Mouse (Mus musculus): Measurements from ENCODE around the gene Cryaa. TPM values are rescaled to one million over a fixed set of nuclear protein-coding genes. Genes with fewer than 3 reads are reported as not detected.

Gene Cryaa
- polyA plus RNA-seq, 1 experiment: not detected

- Histone ChIP-seq H3K4me3 (replicated peaks; ENCODE audit: control insufficient read depth, low read depth, low read length) (no peak overlapping the region), H3K4me1 (ENCODE audit: control insufficient read depth, insufficient read depth, low read length) (peaks cover 9% of the 10 kb centered on the region), H3K27ac (ENCODE audit: control insufficient read depth, insufficient read depth, low read depth, low read length, poor library complexity) (no peak overlapping the region)
- TF ChIP-seq POLR2A (IDR thresholded peaks at IDR 0.05; ENCODE audit: borderline replicate concordance, control insufficient read depth, low read depth, low read length): no peak
- no peak for TF ChIP-seq CTCF (IDR thresholded peaks at IDR 0.05; ENCODE audit: control insufficient read depth, insufficient read depth, low read length)
- WGBS: 76% methylated on average over 5 of the region's 5 CpGs
Observed at GRCm38 (mm10) chr17:31656682-31657081, 20.9 kb upstream of the Cryaa start.

GRCm38 (mm10) chr17:31657141-31657983 is 20.2 kb upstream of the Cryaa start:
- Histone ChIP-seq H3K4me1 (ENCODE audit: control insufficient read depth, insufficient read depth, low read length) (peaks cover 9% of the 10 kb centered on the region), H3K4me3 (replicated peaks; ENCODE audit: control insufficient read depth, low read depth, low read length) (peak overlapping the region; percentile 91), H3K27ac (ENCODE audit: control insufficient read depth, insufficient read depth, low read depth, low read length, poor library complexity) (no peak overlapping the region)
- WGBS: 43% methylated on average over 12 of the region's 12 CpGs
- TF ChIP-seq CTCF (IDR thresholded peaks at IDR 0.05; ENCODE audit: control insufficient read depth, insufficient read depth, low read length) (no peak), POLR2A (IDR thresholded peaks at IDR 0.05; ENCODE audit: borderline replicate concordance, control insufficient read depth, low read depth, low read length) (no peak)

DNA sequence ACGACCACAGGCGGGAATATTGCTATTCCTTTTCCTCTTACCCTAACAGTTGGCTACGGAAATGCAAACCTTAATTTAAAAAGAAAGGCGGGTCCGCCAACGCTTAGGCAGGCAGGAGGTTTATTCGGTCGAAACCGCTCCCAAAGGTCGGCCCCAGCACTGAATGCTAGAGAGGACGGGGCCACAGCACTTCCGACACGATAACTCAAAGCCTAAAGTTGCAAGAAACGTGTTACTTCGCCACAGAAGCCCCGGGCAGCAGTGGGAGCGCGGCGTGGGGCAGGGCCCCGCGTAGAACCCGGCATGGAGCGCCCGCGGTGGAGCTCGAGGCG is 19.5 kb upstream of the Cryaa start:
- TF ChIP-seq CTCF (IDR thresholded peaks at IDR 0.05; ENCODE audit: control insufficient read depth, insufficient read depth, low read length) (no peak), POLR2A (IDR thresholded peaks at IDR 0.05; ENCODE audit: borderline replicate concordance, control insufficient read depth, low read depth, low read length) (no peak)
- H3K27ac ChIP-seq (ENCODE audit: control insufficient read depth, insufficient read depth, low read depth, low read length, poor library complexity): peak overlapping the region; percentile 89
- 0% methylated on average over 27 of the region's 27 CpGs for WGBS
- peak overlapping the region; percentile 91 for H3K4me3 ChIP-seq (replicated peaks; ENCODE audit: control insufficient read depth, low read depth, low read length)
- H3K4me1 ChIP-seq (ENCODE audit: control insufficient read depth, insufficient read depth, low read length): peaks cover 9% of the 10 kb centered on the region

GRCm38 (mm10) chr17:31658468-31659185 is 19.0 kb upstream of the Cryaa start, which contains the start of gene U2af1:
TSS of gene U2af1 (minus strand) at chr17:31658892.
- peak within 1 kb of the TSS; percentile 91 for H3K4me3 ChIP-seq (replicated peaks; ENCODE audit: control insufficient read depth, low read depth, low read length)
- H3K4me1 ChIP-seq (ENCODE audit: control insufficient read depth, insufficient read depth, low read length): peaks cover 7% of the 10 kb centered on the region
- TF ChIP-seq CTCF (IDR thresholded peaks at IDR 0.05; ENCODE audit: control insufficient read depth, insufficient read depth, low read length) (no peak), POLR2A (IDR thresholded peaks at IDR 0.05; ENCODE audit: borderline replicate concordance, control insufficient read depth, low read depth, low read length) (peak; percentile 75; the same call in 1 of the 2 replicates)
- peak within 1 kb of the TSS; percentile 89 for H3K27ac ChIP-seq (ENCODE audit: control insufficient read depth, insufficient read depth, low read depth, low read length, poor library complexity)
- under 1% methylated on average over 74 of the region's 77 CpGs for WGBS

- WGBS: 78% methylated on average over 8 of the region's 8 CpGs
- Histone ChIP-seq H3K27ac (ENCODE audit: control insufficient read depth, insufficient read depth, low read depth, low read length, poor library complexity) (no peak overlapping the region), H3K4me1 (ENCODE audit: control insufficient read depth, insufficient read depth, low read length) (peaks cover 5% of the 10 kb centered on the region), H3K4me3 (replicated peaks; ENCODE audit: control insufficient read depth, low read depth, low read length) (no peak overlapping the region)
- TF ChIP-seq CTCF (IDR thresholded peaks at IDR 0.05; ENCODE audit: control insufficient read depth, insufficient read depth, low read length): no peak
- TF ChIP-seq POLR2A (IDR thresholded peaks at IDR 0.05; ENCODE audit: borderline replicate concordance, control insufficient read depth, low read depth, low read length): no peak
Observed at GRCm38 (mm10) chr17:31660661-31661250, 16.9 kb upstream of the Cryaa start.

DNA sequence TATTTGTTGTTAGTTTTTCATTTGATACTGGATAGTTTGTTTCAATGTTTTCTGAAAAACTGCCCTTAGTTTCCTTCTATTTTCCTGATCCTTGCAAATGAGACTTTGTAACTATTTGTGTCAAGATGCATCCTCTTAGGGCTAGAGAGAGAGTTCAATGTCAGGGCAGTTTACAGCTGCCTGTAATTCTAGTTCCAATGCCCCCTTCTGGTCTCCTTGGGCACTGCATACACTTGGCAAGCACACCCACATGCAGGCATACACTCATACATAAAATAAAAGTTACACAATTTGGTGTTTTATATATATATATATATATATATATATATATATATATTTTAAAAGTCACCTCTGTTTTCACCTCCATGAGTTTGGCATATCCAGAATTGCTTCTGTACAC is 14.8 kb upstream of the Cryaa start:
- H3K4me3 ChIP-seq (replicated peaks; ENCODE audit: control insufficient read depth, low read depth, low read length): no peak overlapping the region
- H3K4me1 ChIP-seq (ENCODE audit: control insufficient read depth, insufficient read depth, low read length): peaks cover 1% of the 10 kb centered on the region; the same call in 1 of the 2 replicates
- TF ChIP-seq CTCF (IDR thresholded peaks at IDR 0.05; ENCODE audit: control insufficient read depth, insufficient read depth, low read length) (0 out of 2 replicates have a peak, but pooled peaks have one; percentile 10), POLR2A (IDR thresholded peaks at IDR 0.05; ENCODE audit: borderline replicate concordance, control insufficient read depth, low read depth, low read length) (no peak)
- H3K27ac ChIP-seq (ENCODE audit: control insufficient read depth, insufficient read depth, low read depth, low read length, poor library complexity): no peak overlapping the region

DNA sequence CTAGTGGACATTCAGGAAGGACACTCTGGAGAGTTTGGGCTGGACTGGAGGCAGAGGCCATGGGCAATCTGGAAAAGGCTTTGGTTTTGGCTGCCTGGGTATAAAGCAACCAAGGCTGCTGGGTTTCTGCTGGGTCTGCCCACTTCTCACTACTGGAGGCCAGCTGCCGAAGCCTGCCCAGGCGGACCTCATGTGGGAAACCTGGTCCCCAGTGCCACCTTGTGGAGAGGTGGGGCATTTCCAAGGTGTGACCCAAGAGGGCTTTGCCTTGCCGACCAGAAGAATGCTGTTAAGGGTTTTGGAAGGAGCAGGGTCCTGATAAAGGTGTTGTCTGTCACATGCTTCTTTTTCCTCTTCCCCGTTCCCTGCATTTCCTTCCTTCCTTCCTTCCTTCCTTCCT is 12.8 kb upstream of the Cryaa start:
- 3% methylated on average over 4 of the region's 4 CpGs for WGBS

GRCm38 (mm10) chr17:31668306-31668705 is 9.3 kb upstream of the Cryaa start:
- 57% methylated on average over 9 of the region's 9 CpGs for WGBS
- TF ChIP-seq POLR2A (IDR thresholded peaks at IDR 0.05; ENCODE audit: borderline replicate concordance, control insufficient read depth, low read depth, low read length) (no peak), CTCF (IDR thresholded peaks at IDR 0.05; ENCODE audit: control insufficient read depth, insufficient read depth, low read length) (no peak)
- H3K4me3 ChIP-seq (replicated peaks; ENCODE audit: control insufficient read depth, low read depth, low read length): no peak overlapping the region
- H3K27ac ChIP-seq (ENCODE audit: control insufficient read depth, insufficient read depth, low read depth, low read length, poor library complexity): no peak overlapping the region
- H3K4me1 ChIP-seq (ENCODE audit: control insufficient read depth, insufficient read depth, low read length): peaks cover 2% of the 10 kb centered on the region

More for the DNA sequence above, 12.8 kb upstream of the Cryaa start:
- H3K27ac ChIP-seq (ENCODE audit: control insufficient read depth, insufficient read depth, low read depth, low read length, poor library complexity): no peak overlapping the region
- H3K4me3 ChIP-seq (replicated peaks; ENCODE audit: control insufficient read depth, low read depth, low read length): no peak overlapping the region
- TF ChIP-seq POLR2A (IDR thresholded peaks at IDR 0.05; ENCODE audit: borderline replicate concordance, control insufficient read depth, low read depth, low read length) (no peak), CTCF (IDR thresholded peaks at IDR 0.05; ENCODE audit: control insufficient read depth, insufficient read depth, low read length) (peak; percentile 93)
- H3K4me1 ChIP-seq (ENCODE audit: control insufficient read depth, insufficient read depth, low read length): no peaks in the 10 kb centered on the region

Data from bone marrow, adult 2 months (tissue).